Mouse (Mus musculus) thymus, adult 2 months (tissue): ENCODE results near the gene Olfr288.

Source experiments
- CTCF ChIP-seq: fragments of 200-500 bp; IDR thresholded peaks from 2 replicates; pipeline ENCODE4 v1.5.1; 2012; ENCODE audit warnings: mild to moderate bottlenecking, control low read depth, low read length, moderate library complexity, borderline replicate concordance; ENCODE audit not compliant: control insufficient read depth, poor library complexity, insufficient read depth; ENCODE audit errors: extremely low read depth
- POLR2A ChIP-seq: fragments of 200-500 bp; IDR thresholded peaks from 2 replicates; pipeline ENCODE4 v1.6.1; 2012; ENCODE audit warnings: mild to moderate bottlenecking, low read length, control low read depth, moderate library complexity; ENCODE audit not compliant: control insufficient read depth, poor library complexity, insufficient read depth; ENCODE audit errors: extremely low read depth

DNA sequence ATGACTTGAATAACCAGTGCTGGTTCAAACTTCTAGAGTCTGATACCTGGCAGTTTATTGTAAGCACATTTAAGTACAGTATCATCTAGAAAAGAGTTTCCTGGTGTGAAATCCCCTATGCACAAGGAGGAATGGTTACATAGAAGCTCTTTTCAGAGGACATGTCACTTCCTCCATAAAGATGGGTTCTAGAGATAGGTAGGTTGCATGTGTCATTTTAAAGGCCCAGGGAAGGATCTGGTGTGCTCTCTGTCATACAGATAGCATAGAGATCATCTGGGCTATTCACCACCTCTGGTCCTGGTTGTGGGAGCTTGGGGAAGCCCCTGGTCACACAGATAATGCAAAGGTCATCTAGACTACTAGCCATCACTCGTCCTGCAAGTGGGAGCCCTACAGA is 38.1 kb downstream of the Olfr288 start:
- TF ChIP-seq POLR2A, result no peak
- no peak for TF ChIP-seq CTCF
